Mouse (Mus musculus): ENCODE measurements around the gene Il25.
"Not testable (repeated sequence)": the region's sequence is repeated elsewhere in the genome, so short reads cannot be mapped to it uniquely, and the experiment has no call there.

- not testable (repeated sequence) for TF ChIP-seq TAL1, GATA1 (IDR thresholded peaks at IDR 0.05; ENCODE audit: low read length)
Observed at GRCm38 (mm10) chr14:54947008-54947407, 14.5 kb downstream of the Il25 start.

Measured in erythroblast, embryonic 14.5 days (primary cell).